Mouse (Mus musculus): ENCODE results near the gene Mvp. TPM values are rescaled to one million over a fixed set of nuclear protein-coding genes. Genes with fewer than 3 reads are reported as not detected.

The Mvp gene
- polyA plus RNA-seq (2012; fragmentation: generic; extraction: Trizol) = 10 to 100 TPM; 49.1 to 81.7 TPM

GRCm38 (mm10) chr7:127014320-127014719, at the start of gene Mvp:
Gene Mvp, minus strand, starts transcription at chr7:127014621.

GRCm38 (mm10) chr7:127041851-127042672, 27.6 kb upstream of the Mvp start, which contains the start of gene Kif22:
Gene Kif22, minus strand, starts transcription at chr7:127042471.

GRCm38 (mm10) chr7:127026984-127027726, 12.7 kb upstream of the Mvp start, which contains the start of gene Maz:
Gene Maz, minus strand, starts transcription at chr7:127027037.

GRCm38 (mm10) chr7:127020901-127021562, 6.6 kb upstream of the Mvp start, which contains the start of the genes Gm42742 and Prrt2:
Gene Gm42742, minus strand, starts transcription at chr7:127021097.
Gene Prrt2, minus strand, starts transcription at chr7:127021211.

GRCm38 (mm10) chr7:127016971-127017949, 2.8 kb upstream of the Mvp start, which contains the start of gene Pagr1a:
Gene Pagr1a, minus strand, starts transcription at chr7:127017352.

GRCm38 (mm10) chr7:127016481-127016485, 1.9 kb upstream of the Mvp start, which contains the start of gene Pagr1b:
Gene Pagr1b, minus strand, starts transcription at chr7:127016484.

GRCm38 (mm10) chr7:126975950-126976866, 38.2 kb downstream of the Mvp start, which contains the start of gene Cdiptos:
Gene Cdiptos, minus strand, starts transcription at chr7:126976098.

GRCm38 (mm10) chr7:126975893-126975949, 38.7 kb downstream of the Mvp start, which contains the start of gene Cdipt:
Gene Cdipt, plus strand, starts transcription at chr7:126975914.

GRCm38 (mm10) chr7:126949793-126950646, 64.4 kb downstream of the Mvp start, which contains the start of gene Sez6l2:
Gene Sez6l2, plus strand, starts transcription at chr7:126950563.

GRCm38 (mm10) chr7:126949403-126949792, 65.0 kb downstream of the Mvp start, which contains the start of gene Asphd1:
Gene Asphd1, minus strand, starts transcription at chr7:126949582.

Other genes starting within 250 kb of the Mvp start
- gene Gdpd3, start 248.3 kb downstream of the Mvp start, polyA plus RNA-seq (2012; fragmentation: generic; extraction: Trizol) = 1 to 10 TPM in 1 of 2 experiments, under 1 TPM in 1; 0.20 to 4.2 TPM
- 100 to 1,000 TPM in 1 of 2 experiments, 10 to 100 TPM in 1; 18.7 to 138 TPM for gene Ypel3, start 237.7 kb downstream of the Mvp start, polyA plus RNA-seq (2012; fragmentation: generic; extraction: Trizol)
- gene Tbx6, start 233.1 kb downstream of the Mvp start, polyA plus RNA-seq (2012; fragmentation: generic; extraction: Trizol) = under 1 TPM; 0.01 to 0.58 TPM
- 100 to 1,000 TPM; 126 TPM for gene Ppp4c, start 222.1 kb downstream of the Mvp start, polyA plus RNA-seq (2012; fragmentation: generic; extraction: Trizol)
- under 1 TPM; 0.08 TPM for gene Fam57b, start 217.0 kb downstream of the Mvp start, polyA plus RNA-seq (2012; fragmentation: generic; extraction: Trizol)
- not detected for gene 4930451I11Rik, start 183.0 kb downstream of the Mvp start, polyA plus RNA-seq (2012; fragmentation: generic; extraction: Trizol)
- not detected for gene Doc2a, start 167.2 kb downstream of the Mvp start, polyA plus RNA-seq (2012; fragmentation: generic; extraction: Trizol)
- gene Hirip3, start 152.6 kb downstream of the Mvp start, polyA plus RNA-seq (2012; fragmentation: generic; extraction: Trizol) = 10 to 100 TPM; 10.8 to 24.2 TPM
- gene Ino80e, start 152.2 kb downstream of the Mvp start, polyA plus RNA-seq (2012; fragmentation: generic; extraction: Trizol) = 10 to 100 TPM; 65.9 to 98.4 TPM
- 10 to 100 TPM; 10.1 to 53.2 TPM for gene Taok2, start 129.9 kb downstream of the Mvp start, polyA plus RNA-seq (2012; fragmentation: generic; extraction: Trizol)
- gene Tmem219, start 91.7 kb downstream of the Mvp start, polyA plus RNA-seq (2012; fragmentation: generic; extraction: Trizol) = 10 to 100 TPM; 27.0 to 35.9 TPM
- 10 to 100 TPM in 1 of 2 experiments, 1 to 10 TPM in 1; 5.7 to 11.3 TPM for gene Kctd13, start 85.7 kb downstream of the Mvp start, polyA plus RNA-seq (2012; fragmentation: generic; extraction: Trizol)
- gene Asphd1, start 65.0 kb downstream of the Mvp start, polyA plus RNA-seq (2012; fragmentation: generic; extraction: Trizol) = under 1 TPM; 0.02 to 0.05 TPM
- gene Sez6l2, start 64.1 kb downstream of the Mvp start, polyA plus RNA-seq (2012; fragmentation: generic; extraction: Trizol) = under 1 TPM; 0.04 to 0.25 TPM
- gene Cdipt, start 38.7 kb downstream of the Mvp start, polyA plus RNA-seq (2012; fragmentation: generic; extraction: Trizol) = 10 to 100 TPM; 88.2 to 97.1 TPM
- gene Cdiptos, start 38.5 kb downstream of the Mvp start, polyA plus RNA-seq (2012; fragmentation: generic; extraction: Trizol) = under 1 TPM; 0.47 to 0.64 TPM
- gene Pagr1b, start 1.9 kb upstream of the Mvp start, polyA plus RNA-seq (2012; fragmentation: generic; extraction: Trizol) = under 1 TPM in 1 of 2 experiments, not detected in 1; 0.55 TPM
- 10 to 100 TPM; 14.8 to 18.0 TPM for gene Pagr1a, start 2.7 kb upstream of the Mvp start, polyA plus RNA-seq (2012; fragmentation: generic; extraction: Trizol)
- 10 to 100 TPM; 28.7 to 44.7 TPM for gene Gm42742, start 6.5 kb upstream of the Mvp start, polyA plus RNA-seq (2012; fragmentation: generic; extraction: Trizol)
- under 1 TPM in 1 of 2 experiments, not detected in 1; 0.44 TPM for gene Prrt2, start 6.6 kb upstream of the Mvp start, polyA plus RNA-seq (2012; fragmentation: generic; extraction: Trizol)
- gene Maz, start 12.4 kb upstream of the Mvp start, polyA plus RNA-seq (2012; fragmentation: generic; extraction: Trizol) = 100 to 1,000 TPM; 130 to 150 TPM
- gene Kif22, start 27.9 kb upstream of the Mvp start, polyA plus RNA-seq (2012; fragmentation: generic; extraction: Trizol) = 10 to 100 TPM; 51.4 to 57.4 TPM
- not detected for gene Zg16, start 72.7 kb upstream of the Mvp start, polyA plus RNA-seq (2012; fragmentation: generic; extraction: Trizol)
- under 1 TPM; 0.08 to 0.25 TPM for gene AI467606, start 76.7 kb upstream of the Mvp start, polyA plus RNA-seq (2012; fragmentation: generic; extraction: Trizol)
- under 1 TPM in 1 of 2 experiments, not detected in 1; 0.11 TPM for gene Qprt, start 107.6 kb upstream of the Mvp start, polyA plus RNA-seq (2012; fragmentation: generic; extraction: Trizol)
- 1 to 10 TPM; 2.9 to 7.1 TPM for gene Spn, start 123.2 kb upstream of the Mvp start, polyA plus RNA-seq (2012; fragmentation: generic; extraction: Trizol)
- gene Cd2bp2, start 181.4 kb upstream of the Mvp start, polyA plus RNA-seq (2012; fragmentation: generic; extraction: Trizol) = 10 to 100 TPM; 39.6 to 40.3 TPM
- gene Tbc1d10b, start 193.8 kb upstream of the Mvp start, polyA plus RNA-seq (2012; fragmentation: generic; extraction: Trizol) = 10 to 100 TPM; 29.3 to 41.2 TPM
- gene Mylpf, start 194.3 kb upstream of the Mvp start, polyA plus RNA-seq (2012; fragmentation: generic; extraction: Trizol) = 1 to 10 TPM in 1 of 2 experiments, under 1 TPM in 1; 0.81 to 2.0 TPM
- gene Zfp553, start 218.4 kb upstream of the Mvp start, polyA plus RNA-seq (2012; fragmentation: generic; extraction: Trizol) = 10 to 100 TPM; 10.4 to 16.5 TPM
- gene Sept1, start 218.5 kb upstream of the Mvp start, polyA plus RNA-seq (2012; fragmentation: generic; extraction: Trizol) = 1 to 10 TPM; 2.3 to 7.7 TPM
- gene Zfp771, start 229.7 kb upstream of the Mvp start, polyA plus RNA-seq (2012; fragmentation: generic; extraction: Trizol) = 10 to 100 TPM; 53.6 to 86.7 TPM
- 100 to 1,000 TPM in 1 of 2 experiments, 10 to 100 TPM in 1; 89.3 to 405 TPM for gene Dctpp1, start 246.1 kb upstream of the Mvp start, polyA plus RNA-seq (2012; fragmentation: generic; extraction: Trizol)

All from C3H10T1/2 (cell line).